Mouse (Mus musculus): ENCODE measurements around the gene Amdhd1.

Gene Amdhd1

GRCm38 (mm10) chr10:93488066-93488827, 51.6 kb downstream of the Amdhd1 start, which contains the start of gene Hal:
Gene Hal (plus strand): TSS chr10:93488768.
- in situ Hi-C loops (cut with MboI; ENCODE audit: unreplicated experiment in 2 of 2): loop anchor here in 1 of 2 experiments (5.0 to 25.0 kb wide), 2 partner anchors 89 to 324 kb away; no protein-coding TSS in a partner anchor

DNA sequence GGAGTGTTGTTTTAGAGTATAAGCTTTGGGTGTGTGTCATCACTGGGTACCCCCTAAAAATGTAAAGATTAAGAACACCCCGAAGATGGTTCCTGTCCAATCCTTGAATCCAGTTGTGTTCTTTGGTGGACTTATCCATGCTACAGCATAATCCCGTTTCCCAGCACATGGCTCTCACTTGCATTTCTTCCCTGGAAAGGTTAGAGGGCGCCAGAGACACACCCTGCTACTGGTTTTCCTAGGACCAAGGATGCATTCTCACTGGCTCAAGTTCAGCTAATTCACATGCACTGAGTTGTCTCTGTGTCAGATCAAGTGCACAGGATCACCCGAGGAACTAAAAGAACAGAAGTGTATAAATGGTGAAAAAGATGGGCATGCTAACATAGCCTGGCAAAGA, 53.2 kb downstream of the Amdhd1 start:
- in situ Hi-C loops (cut with MboI; ENCODE audit: unreplicated experiment in 2 of 2): loop anchor here in 1 of 2 experiments (5.0 to 25.0 kb wide), 2 partner anchors 91 to 326 kb away; no protein-coding TSS in a partner anchor

- in situ Hi-C loops (cut with MboI; ENCODE audit: unreplicated experiment in 2 of 2): loop anchor here in 1 of 2 experiments (5.0 to 25.0 kb wide), 2 partner anchors 92 to 327 kb away; no protein-coding TSS in a partner anchor
These were observed 54.7 kb downstream of the Amdhd1 start for GRCm38 (mm10) chr10:93485055-93485691.

GRCm38 (mm10) chr10:93484511-93484910, 55.3 kb downstream of the Amdhd1 start:
- in situ Hi-C loops (cut with MboI; ENCODE audit: unreplicated experiment in 2 of 2): loop anchor here in 1 of 2 experiments (25.0 kb wide), 1 partner anchor 328 kb away; no protein-coding TSS in a partner anchor
